Mouse (Mus musculus) limb, embryonic 14.5 days (tissue): ENCODE data around the gene Rapgef4. TPM values are rescaled to one million over a fixed set of nuclear protein-coding genes. Genes with fewer than 3 reads are reported as not detected.
A peak's percentile ranks its signal among the peaks of the same experiment; 100 is the strongest.

Experiments
- ATAC-seq: fragments of 200-750 bp; cut with Nextera tagmentation; 2 replicates; pipeline ENCODE4 v1.8.0; 2017; ENCODE audit warnings: low read depth, moderate number of reproducible peaks, moderate TSS enrichment; ENCODE audit not compliant: low FRiP score
- DNase-seq: peaks from one replicate; pipeline ENCODE4 v3.0.0-alpha.2; 2015; ENCODE audit warnings: low spot score
- H3K27ac ChIP-seq: fragments of 300-500 bp; sonication (generic); replicated peaks from 2 replicates; pipeline ENCODE4 v1.5.1; 2014; ENCODE audit warnings: low read depth, mild to moderate bottlenecking, low read length, moderate library complexity, mixed read lengths
- H3K27me3 ChIP-seq: fragments of 300-500 bp; sonication (generic); 2 replicates; pipeline ENCODE4 v1.6.1; 2014; ENCODE audit warnings: low read length, mixed read lengths; ENCODE audit not compliant: control insufficient read depth, insufficient read depth
- H3K36me3 ChIP-seq: fragments of 300-500 bp; sonication (generic); 2 replicates; pipeline ENCODE4 v1.6.1; 2014; ENCODE audit warnings: mild to moderate bottlenecking, low read length, moderate library complexity, mixed read lengths; ENCODE audit not compliant: control insufficient read depth, insufficient read depth
- H3K4me1 ChIP-seq: fragments of 300-500 bp; sonication (generic); 2 replicates; pipeline ENCODE4 v1.6.1; 2014; ENCODE audit warnings: antibody characterized with exemption, low read length, mixed read lengths; ENCODE audit not compliant: control insufficient read depth, insufficient read depth
- H3K4me2 ChIP-seq: fragments of 300-500 bp; sonication (generic); replicated peaks from 2 replicates; pipeline ENCODE4 v1.6.1; 2014; ENCODE audit warnings: low read depth, mild to moderate bottlenecking, low read length, moderate library complexity; ENCODE audit not compliant: severe bottlenecking
- H3K4me3 ChIP-seq: fragments of 300-500 bp; sonication (generic); replicated peaks from 2 replicates; pipeline ENCODE4 v1.5.1; 2014; ENCODE audit warnings: low read length
- H3K9ac ChIP-seq: fragments of 300-500 bp; sonication (generic); 2 replicates; pipeline ENCODE4 v1.6.1; 2014; ENCODE audit warnings: mild to moderate bottlenecking, low read depth, low read length, moderate library complexity; ENCODE audit not compliant: severe bottlenecking
- H3K9me3 ChIP-seq: fragments of 300-500 bp; sonication (generic); 2 replicates; pipeline ENCODE4 v1.6.1; 2016; ENCODE audit warnings: low read length; ENCODE audit not compliant: control insufficient read depth
- POLR2A ChIP-seq: fragments of 200-500 bp; IDR thresholded peaks from 2 replicates; pipeline ENCODE4 v1.8.0; 2012; ENCODE audit warnings: inconsistent platforms, mild to moderate bottlenecking, moderate library complexity, borderline replicate concordance; ENCODE audit not compliant: insufficient read depth, insufficient read length; ENCODE audit errors: extremely low read depth
- WGBS: fragments of 180-500 bp; shearing (Covaris S2); extraction: QIAGEN DNeasy Blood & Tissue Kit; methylation state at CpG from one replicate; pipeline ENCODE4 v1.1.7; 2014; 5-methylcytosine and 5-hydroxymethylcytosine counted together
- polyA plus RNA-seq, 2 experiments: library from polyadenylated mRNA; depleted of rRNA in 1 of 2; stranded (reverse) in 1 of 2; unstranded in 1 of 2; fragments of >200 nt; fragmentation: Nextera tagmentation in 1 of 2; extraction: Ambion mirVana in 1 of 2; gene quantifications; 2 replicates each; pipeline versions ENCODE4 v1.2.1 to v1.2.3; 2012 to 2014

The Rapgef4 gene
- polyA plus RNA-seq, 2 experiments: 2.2 to 2.3 TPM

GRCm38 (mm10) chr2:72038235-72038634 lies 57.2 kb downstream of the Rapgef4 start:
- DNase-seq: peak; percentile 87
- Histone ChIP-seq H3K4me1 (peaks cover 7% of the 10 kb centered on the region; the same call in 1 of the 2 replicates), H3K27me3 (no peaks in the 10 kb centered on the region), H3K9me3 (no peaks in the 10 kb centered on the region), H3K9ac (no peak overlapping the region), H3K27ac (no peak overlapping the region), H3K4me2 (no peak overlapping the region), H3K4me3 (no peak overlapping the region), H3K36me3 (no peaks in the 10 kb centered on the region)
- no peak for TF ChIP-seq POLR2A
- 0% methylated on average over 1 of the region's 1 CpGs for WGBS
- ATAC-seq: peak; percentile 37; the same call in 1 of the 2 replicates

- H3K4me2 ChIP-seq: peak overlapping the region; percentile 23; the same call in 1 of the 2 replicates
- WGBS: 46% methylated on average over 18 of the region's 18 CpGs
- no peak for TF ChIP-seq POLR2A
- ATAC-seq (peak; percentile 53; the same call in 1 of the 2 replicates), DNase-seq (no peak)
- no peak overlapping the region for H3K9ac ChIP-seq
- H3K36me3 ChIP-seq: no peaks in the 10 kb centered on the region
- no peaks in the 10 kb centered on the region for H3K27me3 ChIP-seq
- no peaks in the 10 kb centered on the region for H3K9me3 ChIP-seq
- peak overlapping the region; percentile 58 for H3K27ac ChIP-seq
- H3K4me3 ChIP-seq: no peak overlapping the region
- H3K4me1 ChIP-seq: peaks cover 7% of the 10 kb centered on the region; the same call in 1 of the 2 replicates
These were observed 57.7 kb downstream of the Rapgef4 start for GRCm38 (mm10) chr2:72038651-72039251.

- WGBS: 69% methylated on average over 8 of the region's 8 CpGs
- no peaks in the 10 kb centered on the region for H3K9me3 ChIP-seq
- no peak overlapping the region for H3K27ac ChIP-seq
- peaks cover 7% of the 10 kb centered on the region; the same call in 1 of the 2 replicates for H3K4me1 ChIP-seq
- DNase-seq (no peak), ATAC-seq (no peak)
- H3K27me3 ChIP-seq: no peaks in the 10 kb centered on the region
- no peaks in the 10 kb centered on the region for H3K36me3 ChIP-seq
- H3K9ac ChIP-seq: no peak overlapping the region
- H3K4me3 ChIP-seq: no peak overlapping the region
- TF ChIP-seq POLR2A: no peak
- no peak overlapping the region for H3K4me2 ChIP-seq
These were observed 58.5 kb downstream of the Rapgef4 start for GRCm38 (mm10) chr2:72039522-72040045.

- Histone ChIP-seq H3K9ac (no peak overlapping the region), H3K27ac (no peak overlapping the region), H3K4me3 (no peak overlapping the region), H3K9me3 (no peaks in the 10 kb centered on the region), H3K4me2 (no peak overlapping the region), H3K36me3 (no peaks in the 10 kb centered on the region), H3K27me3 (no peaks in the 10 kb centered on the region), H3K4me1 (peaks cover 16% of the 10 kb centered on the region)
- 85% methylated on average over 6 of the region's 6 CpGs for WGBS
- no peak for TF ChIP-seq POLR2A
- ATAC-seq: no peak
- no peak for DNase-seq
These were observed 60.0 kb downstream of the Rapgef4 start for GRCm38 (mm10) chr2:72041087-72041486.

- H3K27ac ChIP-seq: no peak overlapping the region
- no peaks in the 10 kb centered on the region for H3K27me3 ChIP-seq
- no peaks in the 10 kb centered on the region for H3K36me3 ChIP-seq
- DNase-seq (no peak), ATAC-seq (no peak)
- 88% methylated on average over 10 of the region's 10 CpGs for WGBS
- no peaks in the 10 kb centered on the region for H3K9me3 ChIP-seq
- TF ChIP-seq POLR2A: no peak
- peaks cover 22% of the 10 kb centered on the region for H3K4me1 ChIP-seq
- no peak overlapping the region for H3K9ac ChIP-seq
- no peak overlapping the region for H3K4me2 ChIP-seq
- H3K4me3 ChIP-seq: no peak overlapping the region
These were observed 61.1 kb downstream of the Rapgef4 start for GRCm38 (mm10) chr2:72042093-72042492.
